Mouse (Mus musculus) CD4-positive, CD25-positive, alpha-beta regulatory T cell, adult 4 months (primary cell): ENCODE measurements around the gene Lim2. TPM values are rescaled to one million over a fixed set of nuclear protein-coding genes. Genes with fewer than 3 reads are reported as not detected.

Source experiments
- ATAC-seq: one replicate; pipeline ENCODE4 v1.8.0; 2017
- polyA plus RNA-seq, 2 experiments: library from polyadenylated mRNA; unstranded; fragments of 100-300 nt; shearing (Covaris generic); gene quantifications; one replicate each; pipeline ENCODE4 v1.2.1; 2017

Gene Lim2
- polyA plus RNA-seq, 2 experiments from 2014 or later: not detected

- no peak for ATAC-seq
Observed at GRCm38 (mm10) chr7:43447801-43448200, 20.3 kb downstream of the Lim2 start.

GRCm38 (mm10) chr7:43448246-43448645 lies 20.8 kb downstream of the Lim2 start:
- no peak for ATAC-seq

- ATAC-seq: no peak
Observed at GRCm38 (mm10) chr7:43449811-43450210, 22.3 kb downstream of the Lim2 start.

GRCm38 (mm10) chr7:43451726-43452125 lies 24.3 kb downstream of the Lim2 start:
- no peak for ATAC-seq

GRCm38 (mm10) chr7:43452609-43453008 lies 25.1 kb downstream of the Lim2 start:
- ATAC-seq: peak; percentile 60

GRCm38 (mm10) chr7:43453599-43454355 lies 26.3 kb downstream of the Lim2 start:
- ATAC-seq: no peak

GRCm38 (mm10) chr7:43454371-43454770 lies 26.9 kb downstream of the Lim2 start:
- ATAC-seq: no peak

- no peak for ATAC-seq
Observed at GRCm38 (mm10) chr7:43462851-43463250, 35.4 kb downstream of the Lim2 start, which contains the start of gene Vsig10l. Gene Vsig10l, plus strand, starts transcription at chr7:43463151.

- no peak for ATAC-seq
Observed at GRCm38 (mm10) chr7:43463976-43464375, 36.5 kb downstream of the Lim2 start.

- ATAC-seq: peak; percentile 0
Observed at GRCm38 (mm10) chr7:43464864-43465343, 37.4 kb downstream of the Lim2 start.

GRCm38 (mm10) chr7:43465344-43466098 lies 38.1 kb downstream of the Lim2 start:
- peak; percentile 86 for ATAC-seq

- ATAC-seq: peak; percentile 69
Observed at GRCm38 (mm10) chr7:43466099-43466694, 38.7 kb downstream of the Lim2 start.

GRCm38 (mm10) chr7:43470373-43470772 lies 42.9 kb downstream of the Lim2 start:
- no peak for ATAC-seq

- ATAC-seq: peak; percentile 92
Observed at GRCm38 (mm10) chr7:43475706-43476105, 48.2 kb downstream of the Lim2 start.

- no peak for ATAC-seq
Observed at GRCm38 (mm10) chr7:43476376-43476775, 48.9 kb downstream of the Lim2 start.

GRCm38 (mm10) chr7:43481191-43481590 lies 53.7 kb downstream of the Lim2 start:
- ATAC-seq: peak; percentile 89

- ATAC-seq: no peak
Observed at GRCm38 (mm10) chr7:43482090-43482716, 54.7 kb downstream of the Lim2 start.

- no peak for ATAC-seq
Observed at GRCm38 (mm10) chr7:43483236-43483635, 55.8 kb downstream of the Lim2 start.
